Mouse (Mus musculus): ENCODE data around the gene Rpl34. TPM values are rescaled to one million over a fixed set of nuclear protein-coding genes. Genes with fewer than 3 reads are reported as not detected.

Gene Rpl34
- total RNA-seq, 2 experiments from 2014 or later = 522 to 547 TPM

GRCm38 (mm10) chr3:130714775-130715568, 15.2 kb downstream of the Rpl34 start:
- intact Hi-C loops (cut with DNase I) = no loop called here
- peak; percentile 58 for DNase-seq

GRCm38 (mm10) chr3:130712891-130713290, 17.3 kb downstream of the Rpl34 start:
- no peak for DNase-seq

GRCm38 (mm10) chr3:130710103-130710502, 20.1 kb downstream of the Rpl34 start:
- intact Hi-C loops (cut with DNase I) = no loop called here
- DNase-seq = no peak

More at GRCm38 (mm10) chr3:130712891-130713290, 17.3 kb downstream of the Rpl34 start:
- intact Hi-C loops (cut with DNase I) = no loop called here

DNA sequence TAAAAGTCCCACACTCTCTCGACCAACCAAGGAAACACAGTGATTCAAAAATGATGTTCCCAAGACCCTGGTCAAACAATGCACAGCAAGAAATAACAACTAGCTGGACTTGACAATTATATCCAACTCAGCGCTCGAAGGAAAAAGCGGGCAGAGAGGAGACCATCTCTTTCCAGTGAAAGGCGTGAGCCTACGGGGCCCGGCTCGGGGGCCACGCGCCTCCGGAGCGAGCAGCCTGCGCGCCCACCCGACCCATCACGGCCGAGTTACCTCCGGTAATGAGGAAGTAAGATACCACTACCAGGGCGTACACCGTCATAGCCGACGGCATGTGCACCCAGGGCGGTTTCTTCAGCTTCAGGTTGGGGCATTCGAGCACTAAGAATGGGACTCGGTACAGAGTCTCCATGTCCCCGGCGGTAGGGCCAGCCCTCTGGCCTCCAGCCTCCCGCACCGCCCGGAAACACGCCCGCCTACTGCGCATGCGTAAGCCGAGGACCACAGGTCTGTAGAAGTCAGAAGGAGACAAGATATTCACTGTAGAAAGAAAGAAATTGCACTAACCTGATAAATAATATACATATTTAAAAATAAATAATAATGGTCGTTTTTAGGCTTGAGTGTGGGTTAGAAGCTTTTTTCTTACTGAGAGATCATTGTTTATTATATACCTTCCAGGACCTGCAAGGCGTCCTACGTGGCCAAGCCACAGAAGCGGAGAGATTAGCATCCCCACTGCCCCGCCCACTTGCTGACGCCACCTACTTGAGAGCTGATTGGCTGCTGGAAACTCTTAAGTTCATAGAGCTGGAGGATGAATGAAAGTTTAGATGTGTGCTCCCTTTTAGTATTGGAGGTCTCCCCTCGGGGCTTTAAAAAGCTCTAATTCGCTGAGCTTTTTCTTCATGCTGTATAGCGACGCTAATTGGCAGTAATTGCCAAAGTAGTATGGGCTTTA, 21.0 kb downstream of the Rpl34 start, which contains the start of gene Ostc:
Gene Ostc, minus strand, starts transcription at position 478 of the 958 bp plus-strand sequence.
- peak; percentile 96 for DNase-seq
- intact Hi-C loops (cut with DNase I) = no loop called here

GRCm38 (mm10) chr3:130708529-130708928, 21.7 kb downstream of the Rpl34 start:
- intact Hi-C loops (cut with DNase I) = no loop called here
- no peak for DNase-seq

DNA sequence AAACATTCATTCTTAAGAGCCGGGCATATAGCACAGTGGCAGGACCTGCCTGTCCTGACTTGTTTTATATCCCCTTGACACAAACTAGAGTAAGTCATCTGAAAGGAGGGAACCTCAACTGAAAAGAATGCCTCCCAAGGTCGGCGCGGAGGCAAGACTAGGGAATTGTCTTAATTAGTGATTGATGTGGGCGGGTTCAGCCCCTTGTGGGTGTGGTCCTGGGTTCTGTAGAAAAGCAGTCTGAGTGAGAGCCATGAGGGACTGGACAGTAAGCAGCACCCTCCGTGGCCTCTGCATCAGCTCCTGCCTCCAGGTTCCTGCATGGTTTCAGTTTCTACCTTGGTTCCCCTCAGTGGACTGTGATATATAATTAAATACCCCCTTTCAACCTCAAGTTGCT, 27.9 kb downstream of the Rpl34 start:
- DNase-seq = no peak
- intact Hi-C loops (cut with DNase I) = no loop called here

- intact Hi-C loops (cut with DNase I) = no loop called here
- DNase-seq = no peak
Observed at GRCm38 (mm10) chr3:130697622-130698021, 32.6 kb downstream of the Rpl34 start.

GRCm38 (mm10) chr3:130694705-130695104, 35.5 kb downstream of the Rpl34 start:
- intact Hi-C loops (cut with DNase I) = loop anchor here (5.0 kb wide), 1 partner anchor 507 kb away; no protein-coding TSS in a partner anchor
- no peak for DNase-seq

GRCm38 (mm10) chr3:130694041-130694593, 36.1 kb downstream of the Rpl34 start:
- intact Hi-C loops (cut with DNase I) = loop anchor here (5.0 kb wide), 1 partner anchor 507 kb away; no protein-coding TSS in a partner anchor
- DNase-seq = no peak

DNA sequence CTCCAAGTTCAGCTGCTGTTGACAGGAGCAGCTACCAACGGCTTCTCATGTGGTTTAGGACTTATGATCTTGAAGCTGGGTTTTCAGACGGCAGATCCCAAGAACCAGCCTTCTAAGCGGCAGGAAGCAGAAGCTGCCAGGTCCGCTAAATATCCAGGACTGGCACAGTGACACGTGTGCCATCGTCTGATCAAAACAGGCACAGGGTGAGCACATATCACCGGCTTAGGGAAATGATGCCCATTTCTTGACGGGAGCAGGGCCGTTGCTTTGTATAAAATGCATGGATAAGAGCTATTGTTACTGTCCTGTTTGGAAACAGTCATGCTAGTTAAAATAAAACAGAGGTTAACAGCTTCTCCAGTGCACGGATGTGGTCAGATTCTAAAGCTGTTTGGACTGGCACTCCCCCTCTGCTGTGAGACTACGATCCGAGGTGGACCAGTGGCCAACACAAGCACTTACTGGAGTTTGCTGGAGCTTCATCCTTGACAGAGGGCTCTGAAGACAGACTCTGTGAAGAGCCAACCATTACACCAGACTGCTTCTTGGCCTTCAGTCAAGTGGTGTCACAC, 38.5 kb downstream of the Rpl34 start:
- no peak for DNase-seq
- intact Hi-C loops (cut with DNase I) = loop anchor here (5.0 kb wide), 1 partner anchor 504 kb away; no protein-coding TSS in a partner anchor

GRCm38 (mm10) chr3:130690834-130691595, 39.2 kb downstream of the Rpl34 start:
- peak; percentile 19 for DNase-seq
- intact Hi-C loops (cut with DNase I) = loop anchor here (1.0 to 5.0 kb wide), 2 partner anchors 504 to 596 kb away; no protein-coding TSS in a partner anchor

GRCm38 (mm10) chr3:130689630-130690029, 40.6 kb downstream of the Rpl34 start:
- DNase-seq = peak; percentile 90
- intact Hi-C loops (cut with DNase I) = loop anchor here (1.0 to 5.0 kb wide), 2 partner anchors 502 to 594 kb away; no protein-coding TSS in a partner anchor

- DNase-seq = no peak
- intact Hi-C loops (cut with DNase I) = no loop called here
Observed at GRCm38 (mm10) chr3:130687051-130687450, 43.1 kb downstream of the Rpl34 start.

GRCm38 (mm10) chr3:130685014-130685366, 45.2 kb downstream of the Rpl34 start:
- intact Hi-C loops (cut with DNase I) = no loop called here
- no peak for DNase-seq

- DNase-seq = no peak
- intact Hi-C loops (cut with DNase I) = no loop called here
Observed at GRCm38 (mm10) chr3:130684276-130685013, 45.8 kb downstream of the Rpl34 start.

GRCm38 (mm10) chr3:130683836-130684235, 46.4 kb downstream of the Rpl34 start:
- no peak for DNase-seq
- intact Hi-C loops (cut with DNase I) = no loop called here

DNA sequence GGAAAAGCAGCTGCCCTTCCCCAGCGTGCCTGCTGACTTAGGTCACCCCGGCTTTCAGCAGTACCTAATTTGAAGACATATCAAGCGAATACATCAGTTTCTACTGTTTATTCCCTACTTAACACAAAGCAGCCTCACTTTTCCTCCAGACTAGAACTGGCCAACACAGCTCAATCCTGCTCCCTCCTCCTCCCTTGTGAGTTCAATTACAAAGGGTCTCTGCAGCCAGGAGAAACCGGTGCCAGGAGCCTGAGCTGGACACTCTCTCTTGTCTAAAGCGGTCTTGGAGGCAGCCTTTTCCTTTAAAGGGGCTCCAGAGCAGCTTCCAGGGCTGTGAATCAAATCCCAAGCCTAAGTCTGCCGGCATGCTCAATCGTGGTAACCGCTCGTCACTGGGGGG, 48.0 kb downstream of the Rpl34 start:
- DNase-seq = no peak
- intact Hi-C loops (cut with DNase I) = no loop called here

DNA sequence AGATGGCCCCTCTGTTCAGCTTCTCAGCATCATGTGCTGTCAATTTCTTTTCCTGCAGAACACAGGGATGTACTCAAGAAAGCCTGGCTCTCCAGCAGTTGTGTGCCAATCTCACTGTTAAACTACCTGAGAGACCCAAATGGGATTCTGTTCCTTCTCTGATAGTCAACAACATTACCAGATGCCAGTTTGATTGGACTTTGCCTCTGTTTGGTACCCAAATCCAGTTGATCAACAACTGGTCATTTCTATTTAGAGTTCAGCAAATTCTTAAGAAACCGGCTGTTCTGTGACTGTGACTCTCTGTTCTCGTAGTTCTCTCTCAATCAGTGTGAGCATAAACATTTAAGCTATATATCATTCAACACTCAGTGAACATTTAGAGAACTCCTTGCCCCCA, 49.0 kb downstream of the Rpl34 start:
- intact Hi-C loops (cut with DNase I) = no loop called here
- DNase-seq = no peak

All from left cerebral cortex, postnatal 4 days (tissue).